Mouse (Mus musculus): ENCODE results near the gene Acadl. TPM values are rescaled to one million over a fixed set of nuclear protein-coding genes. Genes with fewer than 3 reads are reported as not detected.

Gene Acadl
- total RNA-seq, 2 experiments from 2014 or later, result 1,175 to 1,217 TPM

DNA sequence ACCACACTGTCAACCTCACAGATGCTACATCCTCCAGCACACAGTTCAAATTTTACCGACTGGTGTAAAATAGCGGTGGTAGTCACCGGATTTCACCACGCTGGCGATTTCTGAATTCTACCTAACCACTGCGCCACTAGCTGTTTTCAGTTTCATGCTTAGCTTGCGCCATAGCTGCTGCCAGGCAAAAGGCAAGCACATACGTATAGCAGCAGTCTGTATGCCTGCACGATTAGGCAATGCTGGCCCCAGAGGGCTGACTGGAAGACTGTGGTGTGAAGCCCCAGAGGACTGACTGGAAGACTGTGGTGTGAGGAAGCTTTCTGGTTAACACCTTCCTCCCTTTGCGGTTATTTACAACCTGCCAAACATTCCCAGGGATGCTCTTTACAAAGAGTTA lies 21.1 kb downstream of the Acadl start:
- intact Hi-C loops (cut with DNase I), result no loop called here
- no peak for DNase-seq

DNA sequence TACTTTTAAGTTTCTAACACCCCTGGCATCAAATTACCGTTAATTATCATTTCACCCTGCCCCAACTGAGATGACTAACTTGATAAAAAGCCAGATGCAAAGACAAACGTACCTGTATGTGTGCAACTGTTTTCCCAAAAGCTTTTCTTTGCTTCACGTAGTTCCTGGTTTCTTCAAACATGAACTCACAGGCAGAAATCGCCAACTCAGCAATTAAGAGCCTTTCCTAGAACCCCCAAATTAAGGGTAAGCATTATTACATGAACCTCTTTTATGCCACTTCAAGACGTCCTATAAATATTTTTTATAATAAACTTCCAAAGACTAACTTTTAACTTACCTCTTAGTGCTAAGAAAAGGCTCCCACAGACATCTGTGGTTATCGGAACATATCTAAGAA lies 21.6 kb downstream of the Acadl start:
- no peak for DNase-seq
- intact Hi-C loops (cut with DNase I), result no loop called here

DNA sequence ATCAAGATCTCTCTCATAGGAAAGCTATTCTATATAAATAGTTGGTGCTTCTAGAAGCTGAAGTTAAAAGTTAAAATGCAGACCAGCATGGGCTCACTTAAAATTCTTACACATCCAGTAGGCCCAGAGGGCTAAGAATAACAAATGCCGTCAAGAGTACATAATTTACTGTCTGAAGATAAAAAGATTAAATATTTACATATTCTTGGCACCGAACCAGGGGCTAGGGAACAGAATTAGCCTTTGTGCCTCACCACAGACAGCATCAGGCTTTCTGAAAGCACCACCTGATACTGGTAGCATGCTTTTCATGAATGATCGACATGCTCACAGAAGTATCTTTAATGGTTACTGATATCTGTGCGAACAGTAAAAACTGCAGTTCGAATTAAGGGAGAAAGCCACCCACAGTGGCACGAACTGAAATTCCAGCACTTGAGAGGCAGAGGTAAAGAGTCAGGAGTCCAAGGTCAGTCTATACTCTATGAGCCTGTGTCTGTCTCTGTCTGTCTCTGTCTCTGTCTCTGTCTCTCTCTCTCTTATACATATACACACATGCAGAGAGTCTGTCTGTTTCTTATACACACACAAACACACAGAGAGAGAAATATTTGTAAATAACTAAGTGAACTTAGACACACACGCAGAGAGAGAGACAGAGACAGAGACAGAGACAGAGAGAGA lies 23.2 kb downstream of the Acadl start:
- DNase-seq, result no peak
- intact Hi-C loops (cut with DNase I), result loop anchor here (2.0 to 10.0 kb wide), 2 partner anchors 161 to 735 kb away; no protein-coding TSS in a partner anchor

DNA sequence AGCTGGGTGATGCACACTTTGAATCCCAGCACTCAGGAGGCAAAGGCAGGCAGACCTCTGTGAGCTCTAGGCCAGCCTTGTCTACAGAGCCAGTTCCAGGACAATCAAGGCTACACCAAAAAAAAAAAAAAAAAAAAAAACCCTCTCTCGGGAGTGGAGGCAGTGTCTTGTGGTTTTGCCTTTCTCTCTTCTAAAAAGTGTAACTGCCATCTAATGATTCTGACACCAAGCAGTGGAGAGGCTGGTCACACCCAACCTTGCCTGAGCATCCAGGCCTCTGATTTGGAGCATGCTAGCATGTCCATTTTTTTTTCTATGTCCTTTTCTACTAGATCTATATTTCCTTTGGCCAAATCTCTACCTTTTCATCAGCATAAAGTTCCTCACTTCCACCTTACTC lies 23.9 kb downstream of the Acadl start:
- intact Hi-C loops (cut with DNase I), result loop anchor here (2.0 to 10.0 kb wide), 2 partner anchors 160 to 734 kb away; no protein-coding TSS in a partner anchor

DNA sequence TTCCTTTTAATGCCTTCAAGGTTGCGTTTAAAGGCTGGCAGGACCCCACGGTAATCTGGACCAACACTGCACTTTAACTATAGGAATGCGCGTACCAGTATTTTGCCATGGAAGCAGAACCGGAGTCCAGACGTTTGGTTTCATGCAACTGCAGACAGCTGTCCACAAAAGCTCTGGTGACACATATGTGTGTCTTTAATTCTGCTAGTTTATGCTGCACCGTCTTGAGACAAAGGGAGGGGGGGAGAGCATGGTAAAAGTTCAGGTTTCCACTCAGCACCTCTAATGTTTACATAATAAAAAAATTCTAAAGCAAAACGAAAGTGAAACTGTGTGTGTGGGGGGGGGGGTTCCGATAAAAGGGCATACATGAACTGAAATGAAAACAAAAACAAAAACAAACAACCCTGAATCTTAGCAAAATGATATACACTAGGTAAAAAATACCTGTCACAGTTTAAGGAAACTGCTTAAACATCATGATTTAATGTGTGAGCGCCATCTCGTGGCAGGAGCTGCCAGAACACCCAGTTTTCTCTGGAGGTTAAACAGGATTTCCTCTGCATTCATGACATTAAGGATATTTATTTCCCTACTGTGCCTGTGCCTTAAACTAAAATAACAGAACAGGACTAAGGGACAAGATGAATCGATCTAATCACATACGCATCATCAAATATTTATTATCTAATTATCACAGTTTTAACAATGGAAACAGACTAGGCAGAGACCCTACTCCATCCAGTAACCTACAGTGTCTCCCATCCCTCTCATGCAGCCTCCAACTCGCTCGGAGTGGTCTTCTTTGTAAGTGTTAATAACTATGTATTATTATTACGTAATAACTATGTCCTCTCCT lies 24.7 kb downstream of the Acadl start:
- intact Hi-C loops (cut with DNase I), result loop anchor here (2.0 to 10.0 kb wide), 2 partner anchors 160 to 734 kb away; no protein-coding TSS in a partner anchor

More for the DNA sequence above, 23.9 kb downstream of the Acadl start:
- no peak for DNase-seq

DNA sequence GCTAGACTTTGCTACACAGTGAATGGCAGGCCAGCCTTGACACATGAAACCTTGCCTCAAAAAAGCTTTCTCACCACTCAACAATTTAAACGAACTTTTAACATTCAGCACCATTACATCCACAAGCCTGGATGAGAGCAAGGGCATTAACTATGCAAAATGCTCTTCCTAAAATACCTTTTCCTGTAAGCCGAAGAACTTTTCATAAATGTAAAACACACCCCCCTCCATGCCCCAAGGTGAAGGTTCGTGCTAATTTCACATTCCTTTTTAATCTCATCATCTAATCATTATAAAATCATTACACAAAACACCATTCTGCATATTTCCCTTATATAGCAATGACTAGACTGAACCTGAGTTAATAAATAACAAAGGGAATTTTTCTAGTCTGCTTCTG lies 25.9 kb downstream of the Acadl start:
- intact Hi-C loops (cut with DNase I), result loop anchor here (10.0 kb wide), 1 partner anchor 732 kb away; no protein-coding TSS in a partner anchor

More for the DNA sequence above, 24.7 kb downstream of the Acadl start:
- DNase-seq, result peak; percentile 82 to 86

DNA sequence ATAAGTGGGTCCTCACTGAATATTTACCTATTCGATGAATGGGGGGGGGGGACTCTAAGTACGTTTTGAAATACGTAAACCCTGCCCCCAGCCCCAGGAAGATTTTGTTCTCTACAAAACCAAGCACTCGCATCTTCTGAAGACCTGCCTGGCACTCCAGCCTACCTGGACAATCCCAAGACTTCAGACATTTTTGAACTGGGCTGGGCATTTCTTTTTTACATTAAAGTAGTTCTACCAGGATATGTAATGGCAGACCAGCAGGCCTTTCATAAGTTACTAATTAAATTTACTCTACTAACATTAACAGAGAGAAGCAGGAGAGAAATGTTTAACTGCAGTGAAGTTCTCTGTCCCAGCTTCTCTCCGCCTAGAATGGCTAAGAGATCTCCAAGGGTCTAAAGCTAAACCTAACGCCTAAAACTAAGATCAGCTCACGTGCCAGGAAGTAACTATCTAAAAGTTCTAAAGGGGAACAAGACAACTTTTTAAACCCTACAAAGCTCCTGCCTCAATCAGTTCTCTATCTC lies 30.4 kb downstream of the Acadl start:
- no peak for DNase-seq
- intact Hi-C loops (cut with DNase I), result loop anchor here (10.0 kb wide), 1 partner anchor 728 kb away; no protein-coding TSS in a partner anchor

More for the DNA sequence above, 25.9 kb downstream of the Acadl start:
- no peak for DNase-seq

DNA sequence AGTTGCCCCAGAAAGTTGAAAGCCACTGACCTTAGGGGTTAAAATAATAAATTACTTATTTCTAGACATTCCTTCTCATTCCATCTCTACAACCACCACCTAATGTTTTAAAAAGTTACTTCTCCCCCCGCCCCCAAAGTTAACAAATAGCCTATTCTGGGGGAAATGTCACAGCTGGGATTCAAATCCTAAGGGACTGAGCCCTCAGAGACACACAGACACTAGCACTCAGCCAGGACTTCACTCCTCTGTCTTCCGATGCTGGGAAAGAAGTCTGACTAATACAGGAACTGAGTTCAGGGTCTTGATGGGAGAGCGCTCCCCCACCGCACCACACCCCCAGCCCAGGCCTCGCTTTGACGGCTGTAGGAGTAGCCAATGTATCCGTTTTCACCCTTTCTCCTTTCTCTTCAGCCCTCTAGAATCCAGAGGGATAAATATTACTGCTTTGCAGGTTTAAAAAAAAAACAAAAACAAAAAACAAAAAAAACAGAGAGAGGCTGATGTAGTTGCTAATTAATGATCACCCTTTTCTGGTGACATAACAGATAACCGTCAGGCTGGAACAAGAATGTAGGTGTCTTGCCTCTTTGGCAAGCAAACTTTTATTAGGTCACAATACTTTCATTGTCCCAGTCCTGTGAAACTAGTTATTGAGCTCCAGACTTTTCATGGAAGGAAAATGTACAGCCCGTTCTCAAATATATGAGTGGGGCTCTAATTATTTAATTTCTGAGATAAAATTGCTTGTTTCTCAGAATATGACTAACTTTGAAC lies 31.1 kb downstream of the Acadl start:
- intact Hi-C loops (cut with DNase I), result loop anchor here (10.0 kb wide), 1 partner anchor 727 kb away; no protein-coding TSS in a partner anchor
- no peak for DNase-seq

DNA sequence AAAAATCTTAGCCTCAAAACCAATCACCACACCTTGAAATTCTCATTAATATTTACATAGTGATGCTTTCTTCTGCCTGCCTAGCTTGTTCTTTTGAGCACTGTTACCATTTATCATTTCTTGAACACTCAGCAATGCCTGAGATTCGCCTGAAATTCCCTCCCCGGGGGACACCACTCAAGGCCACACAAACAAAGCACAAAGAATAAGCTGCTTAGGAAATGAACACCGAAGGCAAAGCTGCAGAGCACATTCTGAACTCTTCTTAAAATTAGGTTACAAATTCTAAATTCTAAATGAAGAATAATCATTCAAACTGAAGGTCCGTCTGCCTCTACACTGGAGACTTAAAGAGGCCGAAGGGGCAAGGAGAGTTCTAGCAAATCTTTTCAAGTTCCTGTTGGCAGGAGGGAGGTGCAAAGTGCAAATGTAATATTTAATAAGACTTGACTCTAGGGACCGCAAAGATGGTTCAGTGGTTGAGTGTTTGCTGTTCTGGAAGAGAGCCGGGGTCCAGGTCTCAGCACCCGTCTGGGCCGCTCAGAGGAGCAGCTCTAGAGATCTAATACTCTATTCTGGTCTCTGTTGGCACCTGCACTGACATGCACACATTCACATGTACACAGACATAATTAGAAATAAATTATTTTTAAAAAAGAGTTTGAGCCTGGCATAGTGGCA lies 33.5 kb downstream of the Acadl start:
- intact Hi-C loops (cut with DNase I), result loop anchor here (10.0 kb wide), 1 partner anchor 725 kb away; no protein-coding TSS in a partner anchor
- no peak for DNase-seq

DNA sequence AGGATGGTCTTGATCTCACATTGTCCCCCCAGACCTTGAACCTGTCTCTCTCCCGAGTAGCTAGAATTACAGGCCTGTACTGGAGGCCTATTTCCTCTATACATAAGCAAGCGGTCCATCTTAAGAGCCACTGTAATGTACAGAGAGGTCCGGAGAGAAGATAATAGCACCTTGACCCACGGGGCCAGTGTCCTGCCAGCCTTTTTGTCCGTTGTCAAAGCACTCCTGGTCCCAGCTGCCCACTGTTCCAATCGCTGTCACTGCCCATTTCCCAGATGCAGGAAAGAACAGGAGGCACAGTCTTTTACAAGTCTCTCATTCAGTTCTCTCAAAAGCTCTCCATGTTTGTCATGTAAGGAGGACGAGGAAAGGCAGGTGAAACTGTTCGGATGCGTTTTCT lies 41.1 kb downstream of the Acadl start:
- no peak for DNase-seq
- intact Hi-C loops (cut with DNase I), result no loop called here

DNA sequence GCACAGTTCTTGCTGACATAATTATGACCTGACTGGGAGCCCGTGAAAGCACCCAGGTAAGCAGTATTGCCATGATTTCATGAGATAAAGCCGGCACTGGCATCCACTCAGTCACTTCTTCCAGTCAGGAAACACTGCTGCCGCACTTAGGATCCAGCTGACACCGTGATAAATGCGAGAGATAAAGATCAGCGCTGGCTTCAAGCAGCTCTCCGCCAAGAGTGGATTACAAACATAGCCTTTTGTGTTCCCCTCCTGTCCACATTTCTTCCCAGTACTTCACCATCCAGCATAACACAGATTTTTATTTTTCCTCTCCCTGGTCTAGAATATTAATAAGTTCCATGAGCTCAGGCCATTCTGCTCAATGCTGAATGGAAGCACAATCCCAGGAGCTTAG lies 42.8 kb downstream of the Acadl start:
- intact Hi-C loops (cut with DNase I), result no loop called here
- DNase-seq, result no peak

DNA sequence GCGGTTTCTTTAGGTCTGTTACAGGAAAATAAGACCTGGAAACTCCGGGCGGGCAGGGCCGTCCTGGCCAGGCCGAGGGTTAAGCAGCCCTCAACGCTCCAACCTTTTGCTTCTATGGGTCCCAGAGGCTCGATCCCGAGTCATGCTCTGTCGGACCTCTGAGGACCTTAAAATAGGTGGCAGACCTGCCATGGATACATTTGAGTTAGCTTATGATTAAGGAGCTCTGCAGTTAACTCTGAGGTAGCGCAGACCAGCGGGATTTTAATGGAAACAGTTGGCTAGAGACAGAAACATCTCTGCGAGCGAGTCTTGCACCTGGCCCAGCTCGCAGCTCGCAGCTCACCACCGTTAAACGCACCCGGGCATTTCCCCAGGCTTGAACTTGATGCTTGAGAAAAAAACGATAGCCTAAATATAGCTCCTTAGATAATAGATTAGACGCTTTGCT lies 45.2 kb downstream of the Acadl start:
- no peak for DNase-seq
- intact Hi-C loops (cut with DNase I), result loop anchor here (5.0 kb wide), 3 partner anchors 44 to 116 kb away; partner anchors contain the start of genes Acadl and Rpe

DNA sequence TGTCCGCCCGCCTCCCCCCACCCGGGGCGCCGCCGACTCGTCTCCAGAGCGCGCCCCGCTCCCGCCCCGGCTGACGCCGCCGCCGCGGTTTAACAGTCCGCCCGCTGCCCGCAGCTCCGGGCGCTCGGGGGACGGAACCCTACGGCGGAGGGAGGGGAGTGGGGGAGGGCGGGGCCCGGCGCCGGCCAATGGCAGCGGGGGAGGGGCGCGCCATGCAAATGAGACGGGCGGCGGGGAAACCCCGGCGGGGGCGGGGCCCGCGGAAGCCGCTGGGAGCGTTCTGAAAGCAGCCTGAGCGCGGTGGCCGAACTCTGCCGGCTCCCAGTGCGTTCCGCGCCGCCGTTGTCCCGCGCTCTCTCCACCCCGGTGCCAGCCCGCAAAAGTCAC lies 45.6 kb downstream of the Acadl start, which contains the start of gene Kansl1l:
TSS of gene Kansl1l (minus strand) at position 110 of the 387 bp plus-strand sequence.
- intact Hi-C loops (cut with DNase I), result loop anchor here (5.0 kb wide), 3 partner anchors 45 to 115 kb away; partner anchors contain the start of genes Acadl and Rpe
- DNase-seq, result peak; percentile 97 to 98

DNA sequence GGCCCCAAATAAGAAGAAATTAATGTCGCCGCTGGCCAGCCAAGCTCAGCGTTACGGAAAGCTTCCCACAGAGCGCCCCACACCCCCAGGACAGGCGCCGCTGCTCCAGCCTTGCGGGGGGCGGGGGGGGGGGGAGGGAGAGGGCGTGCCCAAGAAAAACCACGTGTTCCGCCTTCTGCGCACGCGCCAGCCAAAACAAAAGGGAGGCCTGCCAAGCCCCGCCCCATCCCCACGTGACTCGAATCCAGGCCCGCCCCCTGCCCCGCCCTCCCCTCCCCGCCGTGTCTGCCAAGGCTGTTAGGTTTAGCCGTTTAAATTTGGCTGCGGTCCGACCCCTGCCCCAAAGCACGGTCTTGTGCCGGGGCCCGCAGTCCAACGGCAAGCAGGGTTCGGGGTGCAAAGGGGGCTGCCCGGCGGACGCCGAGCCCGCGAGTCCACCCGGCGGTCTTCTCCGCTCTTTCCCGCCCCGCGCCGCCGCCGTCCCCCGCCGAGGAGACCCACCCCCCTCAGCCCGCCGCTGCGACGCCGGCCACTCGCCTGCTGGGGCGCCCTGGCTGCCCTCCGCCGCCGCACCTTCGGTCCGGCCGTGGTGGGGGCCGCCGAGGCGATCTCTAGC lies 46.1 kb downstream of the Acadl start:
- DNase-seq, result peak; percentile 95 to 96
- intact Hi-C loops (cut with DNase I), result loop anchor here (5.0 kb wide), 3 partner anchors 45 to 115 kb away; partner anchors contain the start of genes Acadl and Rpe

DNA sequence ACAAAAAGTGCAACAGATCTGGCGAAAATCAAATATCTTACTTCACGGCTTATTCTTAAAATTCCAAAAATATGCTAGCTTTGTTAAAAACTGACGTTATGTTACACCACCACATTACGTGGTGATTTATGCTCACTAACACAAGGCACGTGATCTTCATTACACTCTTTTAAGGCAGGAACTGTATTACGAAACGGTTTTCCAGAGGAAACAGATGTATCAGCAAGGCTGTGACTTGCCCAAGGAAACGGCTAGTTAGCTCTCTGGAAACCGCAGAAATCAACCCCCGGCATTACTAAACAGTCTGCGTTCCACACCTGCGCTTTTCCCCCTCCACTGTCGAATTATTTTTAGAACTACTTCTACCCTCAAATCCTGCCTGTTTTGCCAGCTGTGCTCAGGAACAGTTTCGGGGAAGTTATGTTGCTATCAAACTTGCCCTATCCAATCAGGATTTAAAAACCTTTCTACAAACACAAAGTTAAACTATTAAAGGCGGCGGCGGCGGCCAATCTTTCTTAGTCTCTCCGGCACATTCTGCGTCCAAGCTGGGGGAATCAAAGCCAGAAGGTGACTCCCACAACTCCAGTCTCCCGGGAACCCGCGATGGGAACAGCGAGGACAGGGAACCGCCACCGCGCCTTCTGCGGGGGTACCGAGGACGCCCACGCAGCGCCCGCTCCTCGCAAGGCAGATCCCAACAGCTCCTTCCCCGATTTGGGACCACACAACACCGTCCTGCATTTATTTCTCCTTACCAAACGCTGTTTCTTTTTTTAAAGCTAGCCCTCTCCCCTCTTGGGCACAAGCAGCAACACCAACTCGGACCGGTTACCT lies 46.9 kb downstream of the Acadl start:
- intact Hi-C loops (cut with DNase I), result loop anchor here (5.0 kb wide), 3 partner anchors 46 to 114 kb away; partner anchors contain the start of genes Acadl and Rpe
- DNase-seq, result peak; percentile 67 to 74

DNA sequence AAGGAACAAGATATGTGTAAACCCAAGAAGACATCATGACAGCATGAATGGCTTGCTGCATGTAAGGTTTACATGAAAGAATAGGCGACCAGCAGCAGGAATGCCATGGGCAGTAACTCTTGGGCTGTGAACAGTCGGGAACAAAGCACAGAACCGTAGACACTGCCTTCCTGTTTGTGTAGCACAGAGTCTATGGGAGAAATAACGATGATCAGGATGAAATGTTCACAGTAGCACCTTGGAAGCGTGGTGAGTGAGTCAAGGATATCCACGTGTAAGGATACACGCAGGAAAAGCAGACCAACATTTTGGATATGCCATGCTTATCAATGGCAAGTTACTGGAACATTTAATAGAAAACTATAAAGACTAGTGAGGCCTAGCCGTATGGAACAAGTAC lies 48.3 kb downstream of the Acadl start:
- intact Hi-C loops (cut with DNase I), result loop anchor here (5.0 kb wide), 3 partner anchors 48 to 112 kb away; partner anchors contain the start of genes Acadl and Rpe
- DNase-seq, result no peak

DNA sequence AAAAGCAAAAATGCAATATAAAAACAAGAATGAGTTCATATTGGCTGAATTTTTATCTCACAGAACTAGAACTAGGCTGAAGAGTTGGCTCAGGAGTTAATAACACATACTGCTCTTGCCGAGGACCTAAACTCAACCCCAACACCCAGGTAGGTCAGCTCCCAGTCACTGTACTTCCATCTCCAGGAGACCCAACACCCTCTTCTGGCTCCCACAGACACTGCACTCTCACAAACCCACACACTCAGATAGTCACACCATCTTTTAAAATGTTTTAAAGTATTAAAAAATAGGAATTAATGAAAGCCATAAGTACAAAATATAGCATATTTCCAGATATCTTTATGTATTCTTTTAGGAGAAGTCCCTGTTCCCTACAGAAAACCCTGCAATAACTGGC lies 49.9 kb downstream of the Acadl start:
- intact Hi-C loops (cut with DNase I), result no loop called here
- DNase-seq, result no peak

DNA sequence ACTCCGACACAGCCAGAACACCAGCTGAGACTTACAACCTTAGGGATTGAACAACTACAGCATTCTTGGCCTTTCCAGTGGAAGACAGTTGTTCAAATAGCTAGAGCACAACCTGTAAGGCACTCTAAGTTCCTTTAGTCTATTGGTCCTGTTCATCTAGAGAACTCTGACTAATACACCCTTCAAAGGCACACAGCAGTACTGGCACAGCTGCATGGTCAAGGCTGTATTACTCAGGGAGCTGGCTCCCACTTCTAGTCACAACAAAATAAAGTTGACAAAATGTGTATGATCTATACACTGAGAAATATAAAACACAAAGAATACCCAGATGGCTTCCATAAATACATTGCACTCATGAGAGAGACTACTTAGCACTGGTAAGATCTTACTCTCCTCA lies 56.3 kb downstream of the Acadl start:
- DNase-seq, result no peak
- intact Hi-C loops (cut with DNase I), result no loop called here
